Mouse (Mus musculus): Measurements from ENCODE around the gene Pdcd10.

Pdcd10 gene

GRCm38 (mm10) chr3:75468154-75468553, 88.5 kb downstream of the Pdcd10 start:
- DNase-seq: no peak

All from lung, postnatal 14 days (tissue).